Mouse (Mus musculus): ENCODE data around the gene Sptbn1. TPM values are rescaled to one million over a fixed set of nuclear protein-coding genes. Genes with fewer than 3 reads are reported as not detected.

Gene Sptbn1
- polyA plus RNA-seq, 1 experiment from 2014 or later, result 110 TPM

GRCm38 (mm10) chr11:30175623-30176022, 92.4 kb downstream of the Sptbn1 start:
- ATAC-seq (ENCODE audit: insufficient read depth, low FRiP score), result no peak
- Histone ChIP-seq H3K9me3 (replicated peaks; ENCODE audit: control insufficient read depth, low read length) (no peaks in the 10 kb centered on the region), H3K27me3 (ENCODE audit: control insufficient read depth, insufficient read depth, low read length) (no peaks in the 10 kb centered on the region), H3K27ac (ENCODE audit: low read length) (no peak overlapping the region), H3K4me2 (ENCODE audit: low read depth, low read length) (no peak overlapping the region), H3K4me3 (replicated peaks; ENCODE audit: low read length) (no peak overlapping the region), H3K9ac (ENCODE audit: low read length) (no peak overlapping the region), H3K4me1 (ENCODE audit: control insufficient read depth, insufficient read depth, low read length) (peaks cover 16% of the 10 kb centered on the region), H3K36me3 (ENCODE audit: control insufficient read depth, insufficient read depth, low read length) (no peaks in the 10 kb centered on the region)
- 27% methylated on average over 1 of the region's 1 CpGs for WGBS

GRCm38 (mm10) chr11:30171586-30172178, 96.3 kb downstream of the Sptbn1 start:
- no peaks in the 10 kb centered on the region for H3K36me3 ChIP-seq (ENCODE audit: control insufficient read depth, insufficient read depth, low read length)
- H3K27me3 ChIP-seq (ENCODE audit: control insufficient read depth, insufficient read depth, low read length), result no peaks in the 10 kb centered on the region
- ATAC-seq (ENCODE audit: insufficient read depth, low FRiP score), result no peak; the same call in 1 of the 2 replicates
- H3K9ac ChIP-seq (ENCODE audit: low read length), result no peak overlapping the region
- 80% methylated on average over 4 of the region's 4 CpGs for whole genome bisulfite sequencing
- H3K4me1 ChIP-seq (ENCODE audit: control insufficient read depth, insufficient read depth, low read length), result peaks cover 11% of the 10 kb centered on the region
- H3K4me3 ChIP-seq (replicated peaks; ENCODE audit: low read length), result no peak overlapping the region
- H3K9me3 ChIP-seq (replicated peaks; ENCODE audit: control insufficient read depth, low read length), result no peaks in the 10 kb centered on the region
- H3K4me2 ChIP-seq (ENCODE audit: low read depth, low read length), result no peak overlapping the region
- no peak overlapping the region for H3K27ac ChIP-seq (ENCODE audit: low read length)

- no peak overlapping the region for H3K9ac ChIP-seq (ENCODE audit: low read length)
- H3K27me3 ChIP-seq (ENCODE audit: control insufficient read depth, insufficient read depth, low read length), result no peaks in the 10 kb centered on the region
- no peak overlapping the region for H3K27ac ChIP-seq (ENCODE audit: low read length)
- WGBS, result 88% methylated on average over 5 of the region's 5 CpGs
- H3K9me3 ChIP-seq (replicated peaks; ENCODE audit: control insufficient read depth, low read length), result no peaks in the 10 kb centered on the region
- ATAC-seq (ENCODE audit: insufficient read depth, low FRiP score), result no peak
- H3K4me3 ChIP-seq (replicated peaks; ENCODE audit: low read length), result no peak overlapping the region
- H3K4me2 ChIP-seq (ENCODE audit: low read depth, low read length), result no peak overlapping the region
- H3K36me3 ChIP-seq (ENCODE audit: control insufficient read depth, insufficient read depth, low read length), result no peaks in the 10 kb centered on the region
- peaks cover 10% of the 10 kb centered on the region for H3K4me1 ChIP-seq (ENCODE audit: control insufficient read depth, insufficient read depth, low read length)
These were observed 96.8 kb downstream of the Sptbn1 start for GRCm38 (mm10) chr11:30171184-30171583.

- Histone ChIP-seq H3K36me3 (ENCODE audit: control insufficient read depth, insufficient read depth, low read length) (no peaks in the 10 kb centered on the region), H3K27me3 (ENCODE audit: control insufficient read depth, insufficient read depth, low read length) (no peaks in the 10 kb centered on the region), H3K27ac (ENCODE audit: low read length) (peak overlapping the region; percentile 7; the same call in 1 of the 2 replicates), H3K9ac (ENCODE audit: low read length) (no peak overlapping the region), H3K4me3 (replicated peaks; ENCODE audit: low read length) (no peak overlapping the region), H3K4me2 (ENCODE audit: low read depth, low read length) (no peak overlapping the region), H3K9me3 (replicated peaks; ENCODE audit: control insufficient read depth, low read length) (no peaks in the 10 kb centered on the region), H3K4me1 (ENCODE audit: control insufficient read depth, insufficient read depth, low read length) (peaks cover 24% of the 10 kb centered on the region)
- no peak for ATAC-seq (ENCODE audit: insufficient read depth, low FRiP score)
- 74% methylated on average over 4 of the region's 4 CpGs for WGBS
These were observed 101.4 kb downstream of the Sptbn1 start for GRCm38 (mm10) chr11:30166551-30166922.

GRCm38 (mm10) chr11:30165861-30166550, 102.0 kb downstream of the Sptbn1 start:
- H3K4me1 ChIP-seq (ENCODE audit: control insufficient read depth, insufficient read depth, low read length), result peaks cover 29% of the 10 kb centered on the region
- H3K9ac ChIP-seq (ENCODE audit: low read length), result no peak overlapping the region
- 48% methylated on average over 5 of the region's 5 CpGs for WGBS
- no peaks in the 10 kb centered on the region for H3K27me3 ChIP-seq (ENCODE audit: control insufficient read depth, insufficient read depth, low read length)
- no peaks in the 10 kb centered on the region for H3K9me3 ChIP-seq (replicated peaks; ENCODE audit: control insufficient read depth, low read length)
- H3K36me3 ChIP-seq (ENCODE audit: control insufficient read depth, insufficient read depth, low read length), result no peaks in the 10 kb centered on the region
- peak; percentile 31; the same call in 1 of the 2 replicates for ATAC-seq (ENCODE audit: insufficient read depth, low FRiP score)
- H3K4me3 ChIP-seq (replicated peaks; ENCODE audit: low read length), result no peak overlapping the region
- no peak overlapping the region for H3K4me2 ChIP-seq (ENCODE audit: low read depth, low read length)
- H3K27ac ChIP-seq (ENCODE audit: low read length), result no peak overlapping the region

GRCm38 (mm10) chr11:30164515-30165214, 103.3 kb downstream of the Sptbn1 start:
- Histone ChIP-seq H3K4me2 (ENCODE audit: low read depth, low read length) (no peak overlapping the region), H3K36me3 (ENCODE audit: control insufficient read depth, insufficient read depth, low read length) (no peaks in the 10 kb centered on the region), H3K4me3 (replicated peaks; ENCODE audit: low read length) (no peak overlapping the region), H3K9me3 (replicated peaks; ENCODE audit: control insufficient read depth, low read length) (no peaks in the 10 kb centered on the region), H3K27me3 (ENCODE audit: control insufficient read depth, insufficient read depth, low read length) (no peaks in the 10 kb centered on the region), H3K9ac (ENCODE audit: low read length) (no peak overlapping the region), H3K4me1 (ENCODE audit: control insufficient read depth, insufficient read depth, low read length) (peaks cover 34% of the 10 kb centered on the region), H3K27ac (ENCODE audit: low read length) (no peak overlapping the region)
- 51% methylated on average over 5 of the region's 5 CpGs for WGBS
- ATAC-seq (ENCODE audit: insufficient read depth, low FRiP score), result no peak

- no peak overlapping the region for H3K9ac ChIP-seq (ENCODE audit: low read length)
- 88% methylated on average over 1 of the region's 1 CpGs for WGBS
These were observed 104.1 kb downstream of the Sptbn1 start for GRCm38 (mm10) chr11:30163870-30164269.

GRCm38 (mm10) chr11:30163081-30163480, 104.9 kb downstream of the Sptbn1 start:
- Histone ChIP-seq H3K27me3 (ENCODE audit: control insufficient read depth, insufficient read depth, low read length) (no peaks in the 10 kb centered on the region), H3K4me1 (ENCODE audit: control insufficient read depth, insufficient read depth, low read length) (peaks cover 43% of the 10 kb centered on the region), H3K27ac (ENCODE audit: low read length) (no peak overlapping the region), H3K36me3 (ENCODE audit: control insufficient read depth, insufficient read depth, low read length) (peaks cover 5% of the 10 kb centered on the region; the same call in 1 of the 2 replicates), H3K4me3 (replicated peaks; ENCODE audit: low read length) (no peak overlapping the region), H3K4me2 (ENCODE audit: low read depth, low read length) (no peak overlapping the region), H3K9ac (ENCODE audit: low read length) (no peak overlapping the region), H3K9me3 (replicated peaks; ENCODE audit: control insufficient read depth, low read length) (no peaks in the 10 kb centered on the region)
- ATAC-seq (ENCODE audit: insufficient read depth, low FRiP score), result no peak
- WGBS, result 77% methylated on average over 4 of the region's 4 CpGs

More at GRCm38 (mm10) chr11:30163870-30164269, 104.1 kb downstream of the Sptbn1 start:
- H3K9me3 ChIP-seq (replicated peaks; ENCODE audit: control insufficient read depth, low read length), result no peaks in the 10 kb centered on the region
- no peak overlapping the region for H3K27ac ChIP-seq (ENCODE audit: low read length)
- ATAC-seq (ENCODE audit: insufficient read depth, low FRiP score), result no peak
- H3K36me3 ChIP-seq (ENCODE audit: control insufficient read depth, insufficient read depth, low read length), result peaks cover 5% of the 10 kb centered on the region; the same call in 1 of the 2 replicates
- H3K4me2 ChIP-seq (ENCODE audit: low read depth, low read length), result no peak overlapping the region
- H3K4me1 ChIP-seq (ENCODE audit: control insufficient read depth, insufficient read depth, low read length), result peaks cover 40% of the 10 kb centered on the region
- H3K27me3 ChIP-seq (ENCODE audit: control insufficient read depth, insufficient read depth, low read length), result no peaks in the 10 kb centered on the region
- H3K4me3 ChIP-seq (replicated peaks; ENCODE audit: low read length), result no peak overlapping the region

- H3K4me1 ChIP-seq (ENCODE audit: control insufficient read depth, insufficient read depth, low read length), result peaks cover 45% of the 10 kb centered on the region
- H3K36me3 ChIP-seq (ENCODE audit: control insufficient read depth, insufficient read depth, low read length), result peaks cover 7% of the 10 kb centered on the region; the same call in 1 of the 2 replicates
- H3K9me3 ChIP-seq (replicated peaks; ENCODE audit: control insufficient read depth, low read length), result no peaks in the 10 kb centered on the region
These were observed 106.2 kb downstream of the Sptbn1 start for GRCm38 (mm10) chr11:30161744-30162143.

More at GRCm38 (mm10) chr11:30161744-30162143, 106.2 kb downstream of the Sptbn1 start:
- H3K4me3 ChIP-seq (replicated peaks; ENCODE audit: low read length), result no peak overlapping the region
- 80% methylated on average over 1 of the region's 1 CpGs for WGBS
- no peak overlapping the region for H3K4me2 ChIP-seq (ENCODE audit: low read depth, low read length)
- no peaks in the 10 kb centered on the region for H3K27me3 ChIP-seq (ENCODE audit: control insufficient read depth, insufficient read depth, low read length)
- H3K9ac ChIP-seq (ENCODE audit: low read length), result no peak overlapping the region
- H3K27ac ChIP-seq (ENCODE audit: low read length), result peak overlapping the region; percentile 82
- ATAC-seq (ENCODE audit: insufficient read depth, low FRiP score), result no peak
